Mouse (Mus musculus): Measurements from ENCODE around the gene Irgm1. TPM values are rescaled to one million over a fixed set of nuclear protein-coding genes. Genes with fewer than 3 reads are reported as not detected.
A peak's percentile ranks its signal among the peaks of the same experiment; 100 is the strongest.

The Irgm1 gene
- polyA plus RNA-seq, 1 experiment = 11.5 TPM

DNA sequence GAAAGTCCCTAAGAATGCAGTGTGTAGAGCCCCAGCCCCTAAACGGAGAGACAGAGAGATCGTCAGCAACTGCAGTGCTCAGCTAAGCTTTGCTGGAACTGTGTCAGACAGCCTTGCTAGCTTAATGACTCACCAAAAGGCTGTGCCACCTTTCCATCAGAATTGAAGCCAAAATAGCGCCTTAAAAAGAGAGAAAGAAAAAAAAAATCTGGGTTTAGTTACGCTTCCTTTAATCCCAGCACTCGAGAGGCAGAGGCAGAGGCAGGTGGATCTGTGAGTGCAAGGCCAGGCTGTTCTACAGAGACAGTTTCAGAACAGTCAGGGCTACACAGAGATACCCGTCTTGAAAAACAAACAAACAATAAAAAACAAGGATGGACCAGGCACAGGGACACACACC is 27.2 kb downstream of the Irgm1 start:
- Histone ChIP-seq H3K4me3 (replicated peaks; ENCODE audit: extremely low read depth, low read depth, low read length) (no peak overlapping the region), H3K4me1 (ENCODE audit: control insufficient read depth, insufficient read depth, low read length) (no peaks in the 10 kb centered on the region)
- TF ChIP-seq CTCF (IDR thresholded peaks at IDR 0.05; ENCODE audit: insufficient read depth, low read length) (no peak), POLR2A (IDR thresholded peaks at IDR 0.05; ENCODE audit: borderline replicate concordance, extremely low read depth, low read depth, low read length) (no peak)
- 73% methylated on average over 6 of the region's 6 CpGs for WGBS
- no peak for DNase-seq

DNA sequence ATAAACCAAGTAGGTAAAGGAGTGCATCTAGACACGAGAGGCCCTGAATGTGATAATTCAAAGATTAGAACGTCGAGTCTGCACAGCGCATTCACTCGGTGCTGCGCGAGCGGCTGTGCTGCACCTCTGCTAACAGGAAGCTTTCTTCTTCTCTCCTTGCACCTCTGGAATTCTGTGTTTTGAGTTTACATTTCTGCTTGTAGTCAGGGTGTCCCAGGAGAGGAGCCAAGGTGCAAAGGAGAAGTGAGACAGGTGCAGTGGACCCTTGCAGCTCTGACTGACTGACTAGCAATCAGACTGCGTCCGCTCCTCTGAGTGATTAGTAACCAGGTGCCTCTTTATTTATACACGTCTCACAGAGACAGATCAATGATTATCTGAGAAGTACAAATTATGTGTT is 28.3 kb downstream of the Irgm1 start:
- no peak for TF ChIP-seq POLR2A (IDR thresholded peaks at IDR 0.05; ENCODE audit: borderline replicate concordance, extremely low read depth, low read depth, low read length)
- TF ChIP-seq CTCF (IDR thresholded peaks at IDR 0.05; ENCODE audit: insufficient read depth, low read length) = no peak
- 77% methylated on average over 11 of the region's 11 CpGs for WGBS
- no peak for DNase-seq
- no peak overlapping the region for H3K4me3 ChIP-seq (replicated peaks; ENCODE audit: extremely low read depth, low read depth, low read length)
- H3K4me1 ChIP-seq (ENCODE audit: control insufficient read depth, insufficient read depth, low read length) = peaks cover 4% of the 10 kb centered on the region; the same call in 1 of the 2 replicates

DNA sequence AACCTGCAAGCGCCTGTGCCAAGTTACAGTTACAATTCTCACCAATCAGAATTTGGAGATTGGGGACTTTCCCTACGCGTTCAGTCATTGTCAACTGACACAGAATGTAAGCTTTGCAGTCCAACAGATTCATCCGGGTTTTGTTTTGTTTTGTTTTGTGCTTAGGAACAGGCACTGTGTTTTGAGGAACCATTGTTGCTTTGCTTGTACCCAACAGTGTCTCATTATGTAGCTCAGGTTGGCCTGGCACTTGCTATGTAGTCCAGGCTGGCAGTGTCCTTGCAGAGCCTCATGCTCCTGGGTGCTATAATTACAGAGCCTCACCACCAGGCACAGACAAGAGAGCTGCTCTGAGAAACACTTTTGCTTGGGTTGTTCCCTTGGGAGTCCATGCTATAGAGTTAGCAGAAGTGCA is 29.1 kb downstream of the Irgm1 start:
- TF ChIP-seq POLR2A (IDR thresholded peaks at IDR 0.05; ENCODE audit: borderline replicate concordance, extremely low read depth, low read depth, low read length) (no peak), CTCF (IDR thresholded peaks at IDR 0.05; ENCODE audit: insufficient read depth, low read length) (no peak)
- H3K4me1 ChIP-seq (ENCODE audit: control insufficient read depth, insufficient read depth, low read length) = peaks cover 5% of the 10 kb centered on the region; the same call in 1 of the 2 replicates
- WGBS = 64% methylated on average over 4 of the region's 4 CpGs
- no peak overlapping the region for H3K4me3 ChIP-seq (replicated peaks; ENCODE audit: extremely low read depth, low read depth, low read length)
- DNase-seq = no peak

GRCm38 (mm10) chr11:48841213-48841612 is 30.3 kb downstream of the Irgm1 start:
- peaks cover 8% of the 10 kb centered on the region for H3K4me1 ChIP-seq (ENCODE audit: control insufficient read depth, insufficient read depth, low read length)
- TF ChIP-seq POLR2A (IDR thresholded peaks at IDR 0.05; ENCODE audit: borderline replicate concordance, extremely low read depth, low read depth, low read length) (no peak), CTCF (IDR thresholded peaks at IDR 0.05; ENCODE audit: insufficient read depth, low read length) (no peak)
- no peak overlapping the region for H3K4me3 ChIP-seq (replicated peaks; ENCODE audit: extremely low read depth, low read depth, low read length)
- 90% methylated on average over 5 of the region's 5 CpGs for WGBS
- no peak for DNase-seq

- no peak for DNase-seq
- H3K4me3 ChIP-seq (replicated peaks; ENCODE audit: extremely low read depth, low read depth, low read length) = no peak overlapping the region
- no peak for TF ChIP-seq CTCF (IDR thresholded peaks at IDR 0.05; ENCODE audit: insufficient read depth, low read length)
- no peak for TF ChIP-seq POLR2A (IDR thresholded peaks at IDR 0.05; ENCODE audit: borderline replicate concordance, extremely low read depth, low read depth, low read length)
- peaks cover 8% of the 10 kb centered on the region for H3K4me1 ChIP-seq (ENCODE audit: control insufficient read depth, insufficient read depth, low read length)
Observed at GRCm38 (mm10) chr11:48840805-48841204, 30.7 kb downstream of the Irgm1 start.

DNA sequence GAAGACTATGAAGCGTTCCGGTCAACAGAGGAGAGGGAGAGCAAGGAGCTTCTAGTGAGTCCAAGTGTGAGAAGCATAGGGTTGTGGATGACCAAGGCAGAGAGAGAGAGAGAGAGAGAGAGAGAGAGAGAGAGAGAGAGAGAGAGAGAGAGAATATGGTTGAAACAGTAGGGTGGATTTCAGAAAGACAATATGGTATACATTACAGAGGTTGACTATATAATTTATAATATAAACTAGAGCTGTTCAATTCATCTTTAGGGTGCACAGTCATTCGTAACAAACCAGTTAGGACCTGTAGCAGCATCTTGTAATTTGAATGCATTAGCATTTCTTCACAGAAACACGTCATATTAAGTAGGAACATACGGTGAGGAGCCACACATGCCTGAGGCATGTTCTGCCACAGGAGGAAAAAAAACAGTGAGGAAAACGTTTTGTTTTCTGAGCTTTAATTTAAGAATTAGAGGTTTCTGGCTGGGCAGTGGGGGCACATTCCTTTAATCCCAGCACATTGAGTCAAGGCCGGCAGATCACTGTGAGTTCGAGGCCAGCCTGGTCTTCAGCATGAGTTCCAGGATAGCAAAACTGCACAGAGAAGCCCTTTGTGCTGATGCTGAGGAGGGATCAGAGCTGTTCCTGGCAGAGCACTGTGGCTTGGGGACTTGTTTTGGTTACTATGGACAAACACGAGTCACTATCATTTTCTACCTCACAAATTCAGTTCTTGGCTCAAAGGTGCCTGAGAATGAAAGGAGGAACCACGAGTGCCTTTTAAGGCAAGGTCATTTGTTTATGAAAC is 32.4 kb downstream of the Irgm1 start:
- no peak for DNase-seq
- Histone ChIP-seq H3K4me1 (ENCODE audit: control insufficient read depth, insufficient read depth, low read length) (peaks cover 8% of the 10 kb centered on the region), H3K4me3 (replicated peaks; ENCODE audit: extremely low read depth, low read depth, low read length) (no peak overlapping the region)
- 83% methylated on average over 10 of the region's 10 CpGs for WGBS
- no peak for TF ChIP-seq CTCF (IDR thresholded peaks at IDR 0.05; ENCODE audit: insufficient read depth, low read length)
- no peak for TF ChIP-seq POLR2A (IDR thresholded peaks at IDR 0.05; ENCODE audit: borderline replicate concordance, extremely low read depth, low read depth, low read length)

DNA sequence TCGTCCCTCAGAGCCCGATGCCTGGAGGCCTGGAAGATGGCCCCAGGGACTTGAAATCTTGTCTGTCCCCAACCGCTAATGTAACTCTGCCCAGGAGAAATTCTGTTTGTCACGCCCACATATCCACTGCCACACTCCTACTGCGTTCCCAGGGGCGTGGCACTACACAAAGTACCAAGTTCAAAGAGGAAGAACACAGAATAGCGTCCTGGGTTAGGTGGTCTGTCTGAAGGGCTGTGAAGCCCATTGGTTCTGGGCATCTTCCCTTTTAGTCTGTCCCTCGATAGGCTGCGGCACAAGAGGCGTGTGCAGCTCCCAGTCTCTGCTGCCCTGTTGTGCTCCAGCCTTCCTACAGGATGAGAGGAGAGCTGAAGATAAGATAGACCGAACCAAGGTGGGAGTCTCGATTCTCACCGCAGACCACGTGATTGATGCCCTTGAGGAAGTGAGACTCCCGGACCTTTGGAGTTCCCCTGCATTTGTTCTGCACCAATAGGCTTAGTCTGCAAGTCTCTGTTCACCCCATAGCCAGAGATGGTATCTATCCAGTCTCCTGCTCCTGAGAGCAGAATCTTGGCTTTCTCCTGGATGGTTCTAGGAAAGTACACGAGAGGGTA is 33.2 kb downstream of the Irgm1 start:
- DNase-seq = no peak
- peak overlapping the region; percentile 86 for H3K4me3 ChIP-seq (replicated peaks; ENCODE audit: extremely low read depth, low read depth, low read length)
- peaks cover 8% of the 10 kb centered on the region for H3K4me1 ChIP-seq (ENCODE audit: control insufficient read depth, insufficient read depth, low read length)
- TF ChIP-seq CTCF (IDR thresholded peaks at IDR 0.05; ENCODE audit: insufficient read depth, low read length) (no peak), POLR2A (IDR thresholded peaks at IDR 0.05; ENCODE audit: borderline replicate concordance, extremely low read depth, low read depth, low read length) (no peak)
- 2% methylated on average over 16 of the region's 16 CpGs for WGBS

GRCm38 (mm10) chr11:48837310-48838180 is 33.9 kb downstream of the Irgm1 start:
- TF ChIP-seq POLR2A (IDR thresholded peaks at IDR 0.05; ENCODE audit: borderline replicate concordance, extremely low read depth, low read depth, low read length) (peak; percentile 16; the same call in 1 of the 2 replicates), CTCF (IDR thresholded peaks at IDR 0.05; ENCODE audit: insufficient read depth, low read length) (no peak)
- Histone ChIP-seq H3K4me1 (ENCODE audit: control insufficient read depth, insufficient read depth, low read length) (peaks cover 8% of the 10 kb centered on the region), H3K4me3 (replicated peaks; ENCODE audit: extremely low read depth, low read depth, low read length) (peak overlapping the region; percentile 86)
- WGBS = under 1% methylated on average over 76 of the region's 77 CpGs
- peak; percentile 75 for DNase-seq

DNA sequence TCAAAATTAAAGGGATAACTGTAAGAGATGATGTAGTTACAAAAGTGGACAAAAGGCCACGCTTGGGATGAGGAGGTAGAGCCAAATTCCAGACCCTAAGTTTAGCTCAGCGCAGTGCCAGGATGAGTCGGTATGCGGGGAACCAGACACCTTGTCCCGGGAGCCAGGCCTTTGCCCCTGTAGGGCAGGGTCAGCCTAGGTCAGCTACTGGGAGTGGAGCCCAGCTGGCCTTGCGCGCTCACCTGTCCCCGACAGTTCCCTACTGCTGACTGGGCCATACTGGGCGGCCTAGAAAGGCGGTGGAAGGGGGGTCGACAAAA is 34.5 kb downstream of the Irgm1 start:
- no peak for DNase-seq
- H3K4me1 ChIP-seq (ENCODE audit: control insufficient read depth, insufficient read depth, low read length) = peaks cover 8% of the 10 kb centered on the region
- no peak for TF ChIP-seq POLR2A (IDR thresholded peaks at IDR 0.05; ENCODE audit: borderline replicate concordance, extremely low read depth, low read depth, low read length)
- no peak for TF ChIP-seq CTCF (IDR thresholded peaks at IDR 0.05; ENCODE audit: insufficient read depth, low read length)
- 29% methylated on average over 11 of the region's 11 CpGs for WGBS
- peak overlapping the region; percentile 86 for H3K4me3 ChIP-seq (replicated peaks; ENCODE audit: extremely low read depth, low read depth, low read length)

Data from lung, adult 2 months (tissue).